Mouse (Mus musculus): ENCODE results near the gene Adamts4.

- TF ChIP-seq CTCF (IDR thresholded peaks at IDR 0.05; ENCODE audit: low read depth, low read length) (no peak), POLR2A (IDR thresholded peaks at IDR 0.05; ENCODE audit: extremely low read depth, insufficient read depth, low read length) (no peak)
These were observed 38.1 kb downstream of the Adamts4 start for GRCm38 (mm10) chr1:171288328-171288727.

Data from liver, adult 2 months (tissue).